Mouse (Mus musculus): ENCODE results near the gene Gata3.

DNA sequence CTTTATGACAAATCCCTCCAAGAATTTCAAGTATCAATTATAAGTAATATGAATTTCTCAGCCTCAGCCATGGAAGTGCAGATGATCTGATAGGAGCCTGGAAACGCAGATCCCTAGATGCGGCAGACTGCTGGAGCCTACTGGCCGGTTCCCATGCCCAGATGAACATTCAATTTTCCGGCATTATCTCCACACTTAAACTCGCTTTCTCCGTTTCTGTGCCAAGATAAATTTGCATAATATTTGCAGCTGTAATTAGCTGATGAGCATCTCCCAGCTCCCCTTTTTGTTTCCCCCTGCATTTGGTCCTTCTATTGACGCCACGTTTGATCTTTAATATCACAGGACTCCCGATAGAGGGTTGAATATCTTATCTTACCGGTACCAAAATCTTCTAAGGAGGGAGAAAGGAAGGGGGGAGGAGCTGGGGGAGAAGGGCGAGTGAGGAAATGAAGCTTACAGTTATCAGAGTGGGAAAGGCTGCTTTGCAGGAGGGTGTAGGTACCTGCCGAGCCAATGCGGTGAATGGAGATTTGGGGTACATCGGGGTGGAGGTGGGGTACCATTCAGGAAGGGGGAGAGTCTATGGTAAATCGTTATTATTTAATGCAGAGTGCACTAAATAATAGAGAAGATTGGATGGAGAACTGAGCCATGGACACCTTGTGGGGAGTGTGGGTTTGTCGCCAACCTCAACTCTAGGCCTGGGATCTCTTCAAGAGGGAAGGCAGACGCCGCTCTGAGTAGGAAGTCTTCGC, 5.2 kb upstream of the Gata3 start:
- TF ChIP-seq POLR2A (IDR thresholded peaks at IDR 0.05; ENCODE audit: low read depth, low read length): no peak
- no peak for TF ChIP-seq CTCF (conservative IDR thresholded peaks at IDR 0.05; ENCODE audit: insufficient read depth, insufficient read length, low read depth, low read length)

Measured in kidney, adult 2 months (tissue).